Mouse (Mus musculus): Measurements from ENCODE around the gene Fibp. TPM values are rescaled to one million over a fixed set of nuclear protein-coding genes. Genes with fewer than 3 reads are reported as not detected.
A peak's percentile ranks its signal among the peaks of the same experiment; 100 is the strongest.

Fibp gene
- polyA plus RNA-seq (2014; fragmentation: Nextera tagmentation; extraction: Ambion mirVana): 145 and 151 TPM in 2 replicates

GRCm38 (mm10) chr19:5460465-5460911, at the start of gene Fibp:
TSS of gene Fibp (plus strand) at chr19:5460615.
- H3K27ac ChIP-seq: peak within 1 kb of the TSS; percentile 73
- no peaks in the 10 kb centered on the region for H3K9me3 ChIP-seq (ENCODE audit: control insufficient read depth, low read length)
- peak within 1 kb of the TSS; percentile 82 for H3K9ac ChIP-seq
- H3K36me3 ChIP-seq (replicated peaks; ENCODE audit: control insufficient read depth, insufficient read depth): peaks cover 34% of the 10 kb centered on the region
- WGBS: under 1% methylated on average over 32 of the region's 32 CpGs
- H3K27me3 ChIP-seq (ENCODE audit: control insufficient read depth, insufficient read depth, low read length): no peaks in the 10 kb centered on the region
- peak within 1 kb of the TSS; percentile 69 for H3K4me3 ChIP-seq (replicated peaks; ENCODE audit: low read length)
- peak; percentile 75 for ATAC-seq (ENCODE audit: low FRiP score)
- H3K4me2 ChIP-seq (replicated peaks): peak within 1 kb of the TSS; percentile 95
- peak; percentile 96 for DNase-seq (ENCODE audit: low spot score)
- peaks cover 41% of the 10 kb centered on the region for H3K4me1 ChIP-seq (replicated peaks; ENCODE audit: control insufficient read depth, insufficient read depth, low read length)

GRCm38 (mm10) chr19:5410641-5411040, 49.8 kb upstream of the Fibp start:
- peaks cover 12% of the 10 kb centered on the region for H3K4me1 ChIP-seq (replicated peaks; ENCODE audit: control insufficient read depth, insufficient read depth, low read length)
- ATAC-seq (ENCODE audit: low FRiP score) (no peak), DNase-seq (ENCODE audit: low spot score) (no peak)
- H3K27me3 ChIP-seq (ENCODE audit: control insufficient read depth, insufficient read depth, low read length): no peaks in the 10 kb centered on the region
- 93% methylated on average over 5 of the region's 5 CpGs for WGBS
- H3K9me3 ChIP-seq (ENCODE audit: control insufficient read depth, low read length): no peaks in the 10 kb centered on the region
- no peaks in the 10 kb centered on the region for H3K36me3 ChIP-seq (replicated peaks; ENCODE audit: control insufficient read depth, insufficient read depth)
- no peak overlapping the region for H3K4me2 ChIP-seq (replicated peaks)
- H3K27ac ChIP-seq: no peak overlapping the region
- H3K4me3 ChIP-seq (replicated peaks; ENCODE audit: low read length): no peak overlapping the region
- H3K9ac ChIP-seq: no peak overlapping the region

- DNase-seq (ENCODE audit: low spot score): no peak
- no peak overlapping the region for H3K27ac ChIP-seq
- no peak overlapping the region for H3K9ac ChIP-seq
- H3K4me3 ChIP-seq (replicated peaks; ENCODE audit: low read length): no peak overlapping the region
- H3K27me3 ChIP-seq (ENCODE audit: control insufficient read depth, insufficient read depth, low read length): no peaks in the 10 kb centered on the region
- no peaks in the 10 kb centered on the region for H3K9me3 ChIP-seq (ENCODE audit: control insufficient read depth, low read length)
- WGBS: 58% methylated on average over 5 of the region's 5 CpGs
- peaks cover 8% of the 10 kb centered on the region for H3K4me1 ChIP-seq (replicated peaks; ENCODE audit: control insufficient read depth, insufficient read depth, low read length)
- peaks cover 2% of the 10 kb centered on the region for H3K36me3 ChIP-seq (replicated peaks; ENCODE audit: control insufficient read depth, insufficient read depth)
- ATAC-seq (ENCODE audit: low FRiP score): no peak
- H3K4me2 ChIP-seq (replicated peaks): no peak overlapping the region
Observed at GRCm38 (mm10) chr19:5411961-5412360, 48.5 kb upstream of the Fibp start.

GRCm38 (mm10) chr19:5413840-5414239, 46.6 kb upstream of the Fibp start:
- ATAC-seq (ENCODE audit: low FRiP score): no peak
- peaks cover 4% of the 10 kb centered on the region for H3K36me3 ChIP-seq (replicated peaks; ENCODE audit: control insufficient read depth, insufficient read depth)
- no peaks in the 10 kb centered on the region for H3K9me3 ChIP-seq (ENCODE audit: control insufficient read depth, low read length)
- H3K4me3 ChIP-seq (replicated peaks; ENCODE audit: low read length): no peak overlapping the region
- H3K4me2 ChIP-seq (replicated peaks): no peak overlapping the region
- no peak overlapping the region for H3K9ac ChIP-seq
- H3K27me3 ChIP-seq (ENCODE audit: control insufficient read depth, insufficient read depth, low read length): no peaks in the 10 kb centered on the region
- H3K4me1 ChIP-seq (replicated peaks; ENCODE audit: control insufficient read depth, insufficient read depth, low read length): no peaks in the 10 kb centered on the region
- H3K27ac ChIP-seq: no peak overlapping the region
- WGBS: 76% methylated on average over 4 of the region's 4 CpGs
- no peak for DNase-seq (ENCODE audit: low spot score)

- Histone ChIP-seq H3K27me3 (ENCODE audit: control insufficient read depth, insufficient read depth, low read length) (no peaks in the 10 kb centered on the region), H3K27ac (no peak overlapping the region), H3K36me3 (replicated peaks; ENCODE audit: control insufficient read depth, insufficient read depth) (peaks cover 9% of the 10 kb centered on the region), H3K9ac (no peak overlapping the region), H3K4me3 (replicated peaks; ENCODE audit: low read length) (no peak overlapping the region), H3K4me1 (replicated peaks; ENCODE audit: control insufficient read depth, insufficient read depth, low read length) (no peaks in the 10 kb centered on the region), H3K4me2 (replicated peaks) (no peak overlapping the region), H3K9me3 (ENCODE audit: control insufficient read depth, low read length) (no peaks in the 10 kb centered on the region)
- ATAC-seq (ENCODE audit: low FRiP score): no peak
- DNase-seq (ENCODE audit: low spot score): no peak
- 68% methylated on average over 2 of the region's 2 CpGs for WGBS
Observed at GRCm38 (mm10) chr19:5414534-5414957, 45.9 kb upstream of the Fibp start.

GRCm38 (mm10) chr19:5418750-5419466, 41.5 kb upstream of the Fibp start:
- peaks cover 40% of the 10 kb centered on the region for H3K36me3 ChIP-seq (replicated peaks; ENCODE audit: control insufficient read depth, insufficient read depth)
- H3K9me3 ChIP-seq (ENCODE audit: control insufficient read depth, low read length): no peaks in the 10 kb centered on the region
- ATAC-seq (ENCODE audit: low FRiP score): no peak
- no peak overlapping the region for H3K27ac ChIP-seq
- WGBS: 97% methylated on average over 8 of the region's 8 CpGs
- no peak overlapping the region for H3K4me2 ChIP-seq (replicated peaks)
- no peaks in the 10 kb centered on the region for H3K27me3 ChIP-seq (ENCODE audit: control insufficient read depth, insufficient read depth, low read length)
- H3K4me3 ChIP-seq (replicated peaks; ENCODE audit: low read length): no peak overlapping the region
- no peak for DNase-seq (ENCODE audit: low spot score)
- peaks cover 12% of the 10 kb centered on the region for H3K4me1 ChIP-seq (replicated peaks; ENCODE audit: control insufficient read depth, insufficient read depth, low read length)
- no peak overlapping the region for H3K9ac ChIP-seq

- peaks cover 40% of the 10 kb centered on the region for H3K36me3 ChIP-seq (replicated peaks; ENCODE audit: control insufficient read depth, insufficient read depth)
- H3K27ac ChIP-seq: no peak overlapping the region
- 91% methylated on average over 9 of the region's 9 CpGs for WGBS
- H3K4me1 ChIP-seq (replicated peaks; ENCODE audit: control insufficient read depth, insufficient read depth, low read length): peaks cover 12% of the 10 kb centered on the region
- H3K9me3 ChIP-seq (ENCODE audit: control insufficient read depth, low read length): no peaks in the 10 kb centered on the region
- H3K4me3 ChIP-seq (replicated peaks; ENCODE audit: low read length): no peak overlapping the region
- no peak overlapping the region for H3K4me2 ChIP-seq (replicated peaks)
- no peak for DNase-seq (ENCODE audit: low spot score)
- no peak overlapping the region for H3K9ac ChIP-seq
- ATAC-seq (ENCODE audit: low FRiP score): no peak
- no peaks in the 10 kb centered on the region for H3K27me3 ChIP-seq (ENCODE audit: control insufficient read depth, insufficient read depth, low read length)
Observed at GRCm38 (mm10) chr19:5419630-5420029, 40.8 kb upstream of the Fibp start.

- no peak for ATAC-seq (ENCODE audit: low FRiP score)
- 94% methylated on average over 6 of the region's 6 CpGs for WGBS
- peaks cover 40% of the 10 kb centered on the region for H3K36me3 ChIP-seq (replicated peaks; ENCODE audit: control insufficient read depth, insufficient read depth)
Observed at GRCm38 (mm10) chr19:5420579-5420978, 39.8 kb upstream of the Fibp start.

GRCm38 (mm10) chr19:5421784-5422183, 38.6 kb upstream of the Fibp start:
- Histone ChIP-seq H3K9me3 (ENCODE audit: control insufficient read depth, low read length) (no peaks in the 10 kb centered on the region), H3K27ac (no peak overlapping the region), H3K4me1 (replicated peaks; ENCODE audit: control insufficient read depth, insufficient read depth, low read length) (peaks cover 24% of the 10 kb centered on the region), H3K36me3 (replicated peaks; ENCODE audit: control insufficient read depth, insufficient read depth) (peaks cover 49% of the 10 kb centered on the region), H3K4me2 (replicated peaks) (no peak overlapping the region), H3K4me3 (replicated peaks; ENCODE audit: low read length) (no peak overlapping the region), H3K27me3 (ENCODE audit: control insufficient read depth, insufficient read depth, low read length) (no peaks in the 10 kb centered on the region), H3K9ac (no peak overlapping the region)
- DNase-seq (ENCODE audit: low spot score) (no peak), ATAC-seq (ENCODE audit: low FRiP score) (no peak)
- 93% methylated on average over 5 of the region's 5 CpGs for WGBS

More at GRCm38 (mm10) chr19:5420579-5420978, 39.8 kb upstream of the Fibp start:
- Histone ChIP-seq H3K27ac (no peak overlapping the region), H3K27me3 (ENCODE audit: control insufficient read depth, insufficient read depth, low read length) (no peaks in the 10 kb centered on the region), H3K4me2 (replicated peaks) (no peak overlapping the region), H3K4me1 (replicated peaks; ENCODE audit: control insufficient read depth, insufficient read depth, low read length) (peaks cover 12% of the 10 kb centered on the region), H3K4me3 (replicated peaks; ENCODE audit: low read length) (no peak overlapping the region), H3K9ac (no peak overlapping the region), H3K9me3 (ENCODE audit: control insufficient read depth, low read length) (no peaks in the 10 kb centered on the region)
- DNase-seq (ENCODE audit: low spot score): no peak
